Mouse (Mus musculus) liver, embryonic 15.5 days (tissue): ENCODE measurements around the gene Mrpl22. TPM values are rescaled to one million over a fixed set of nuclear protein-coding genes. Genes with fewer than 3 reads are reported as not detected.
"Not testable (repeated sequence)": the region's sequence is repeated elsewhere in the genome, so short reads cannot be mapped to it uniquely, and the experiment has no call there.

Experiments
- ATAC-seq: fragments of 200-750 bp; cut with Nextera tagmentation; 2 replicates; pipeline ENCODE4 v1.8.0; 2017; ENCODE audit warnings: moderate number of reproducible peaks, mild to moderate bottlenecking, moderate library complexity; ENCODE audit not compliant: insufficient read depth
- H3K27ac ChIP-seq: fragments of 300-500 bp; sonication (generic); replicated peaks from 2 replicates; pipeline ENCODE4 v1.5.1; 2015; ENCODE audit warnings: mild to moderate bottlenecking, inconsistent platforms
- H3K27me3 ChIP-seq: fragments of 300-500 bp; sonication (generic); 2 replicates; pipeline ENCODE4 v1.6.1; 2015; ENCODE audit warnings: mild to moderate bottlenecking, inconsistent platforms
- H3K36me3 ChIP-seq: fragments of 300-500 bp; sonication (generic); replicated peaks from 2 replicates; pipeline ENCODE4 v1.6.1; 2015; ENCODE audit warnings: moderate library complexity, mild to moderate bottlenecking, inconsistent platforms
- H3K4me1 ChIP-seq: fragments of 300-500 bp; sonication (generic); replicated peaks from 2 replicates; pipeline ENCODE4 v1.6.1; 2015; ENCODE audit warnings: inconsistent platforms
- H3K4me2 ChIP-seq: fragments of 300-500 bp; sonication (generic); 2 replicates; pipeline ENCODE4 v1.6.1; 2015; ENCODE audit warnings: moderate library complexity, mild to moderate bottlenecking, inconsistent platforms
- H3K4me3 ChIP-seq: fragments of 300-500 bp; sonication (generic); replicated peaks from 2 replicates; pipeline ENCODE4 v1.5.1; 2015; ENCODE audit warnings: mild to moderate bottlenecking, inconsistent platforms
- H3K9ac ChIP-seq: fragments of 300-500 bp; sonication (generic); 2 replicates; pipeline ENCODE4 v1.6.1; 2015; ENCODE audit warnings: moderate library complexity, mild to moderate bottlenecking, inconsistent platforms
- H3K9me3 ChIP-seq: fragments of 300-500 bp; sonication (generic); replicated peaks from 2 replicates; pipeline ENCODE4 v1.6.1; 2016; ENCODE audit warnings: inconsistent platforms
- WGBS: fragments of 180-500 bp; shearing (Covaris S2); methylation state at CpG from one replicate; pipeline ENCODE4 v1.1.7; 2015; ENCODE audit warnings: mixed read lengths; ENCODE audit not compliant: insufficient replicate concordance; 5-methylcytosine and 5-hydroxymethylcytosine counted together
- polyA plus RNA-seq: library from polyadenylated mRNA; unstranded; fragments of >200 nt; fragmentation: Nextera tagmentation; extraction: Ambion mirVana; gene quantifications from 2 replicates; pipeline ENCODE4 v1.2.1, GENCODE M21; 2015

Gene Mrpl22
- polyA plus RNA-seq, 1 experiment from 2014 or later: 90.7 TPM

DNA sequence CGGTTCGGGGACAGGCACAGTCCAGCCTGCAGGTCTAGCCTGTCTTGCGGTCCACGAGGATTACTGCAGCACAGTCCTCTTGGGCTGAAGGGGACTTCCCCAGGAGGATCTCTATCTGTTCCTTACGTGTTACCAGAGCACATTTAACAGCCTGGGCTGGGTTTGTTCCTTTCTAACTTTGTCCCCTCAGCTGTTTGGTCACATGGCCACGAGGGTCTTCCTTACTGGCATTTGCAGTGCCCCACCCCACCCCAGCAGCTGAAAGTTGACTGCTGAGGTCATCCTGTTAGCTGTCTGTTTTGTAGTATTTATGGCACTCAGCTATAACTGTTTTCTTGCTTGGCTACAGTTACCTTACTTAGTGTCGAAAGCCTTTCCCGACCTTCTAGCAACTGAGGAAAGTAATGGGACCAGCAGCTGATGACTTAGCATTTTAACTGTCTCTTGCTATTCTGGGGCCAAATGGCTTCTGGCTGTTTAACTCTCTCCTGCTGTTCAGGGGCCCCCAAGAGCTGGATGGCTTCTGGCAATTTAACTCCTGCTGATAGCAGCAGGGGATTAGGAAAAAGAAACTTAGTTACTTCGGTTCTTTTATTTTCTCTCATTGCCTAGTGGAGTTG, 39.7 kb downstream of the Mrpl22 start:
- Histone ChIP-seq H3K9me3 (no peaks in the 10 kb centered on the region), H3K4me2 (peak overlapping the region; percentile 11; the same call in 1 of the 2 replicates), H3K4me3 (no peak overlapping the region), H3K27ac (peak overlapping the region; percentile 46), H3K4me1 (peaks cover 51% of the 10 kb centered on the region), H3K36me3 (no peaks in the 10 kb centered on the region), H3K9ac (no peak overlapping the region), H3K27me3 (no peaks in the 10 kb centered on the region)
- WGBS: 18% methylated on average over 9 of the region's 9 CpGs
- ATAC-seq: no peak

- H3K4me3 ChIP-seq: no peak overlapping the region
- 0 out of 2 replicates have a peak overlapping the region, but pooled peaks have one; percentile 11 for H3K4me2 ChIP-seq
- no peaks in the 10 kb centered on the region for H3K36me3 ChIP-seq
- WGBS: 51% methylated on average over 2 of the region's 2 CpGs
- H3K27me3 ChIP-seq: no peaks in the 10 kb centered on the region
- peak overlapping the region; percentile 46 for H3K27ac ChIP-seq
- no peak overlapping the region for H3K9ac ChIP-seq
- no peaks in the 10 kb centered on the region for H3K9me3 ChIP-seq
- H3K4me1 ChIP-seq: peaks cover 55% of the 10 kb centered on the region
- no peak for ATAC-seq
Observed at GRCm38 (mm10) chr11:58211682-58212067, 40.2 kb downstream of the Mrpl22 start.

GRCm38 (mm10) chr11:58213673-58214342, 42.3 kb downstream of the Mrpl22 start:
- Histone ChIP-seq H3K9me3 (no peaks in the 10 kb centered on the region), H3K36me3 (no peaks in the 10 kb centered on the region), H3K27ac (peak overlapping the region; percentile 87; the same call in 1 of the 2 replicates), H3K27me3 (no peaks in the 10 kb centered on the region), H3K4me3 (peak overlapping the region; percentile 79), H3K9ac (peak overlapping the region; percentile 79; the same call in 1 of the 2 replicates), H3K4me1 (peaks cover 72% of the 10 kb centered on the region), H3K4me2 (peak overlapping the region; percentile 78)
- WGBS: 36% methylated on average over 7 of the region's 7 CpGs
- no peak for ATAC-seq

DNA sequence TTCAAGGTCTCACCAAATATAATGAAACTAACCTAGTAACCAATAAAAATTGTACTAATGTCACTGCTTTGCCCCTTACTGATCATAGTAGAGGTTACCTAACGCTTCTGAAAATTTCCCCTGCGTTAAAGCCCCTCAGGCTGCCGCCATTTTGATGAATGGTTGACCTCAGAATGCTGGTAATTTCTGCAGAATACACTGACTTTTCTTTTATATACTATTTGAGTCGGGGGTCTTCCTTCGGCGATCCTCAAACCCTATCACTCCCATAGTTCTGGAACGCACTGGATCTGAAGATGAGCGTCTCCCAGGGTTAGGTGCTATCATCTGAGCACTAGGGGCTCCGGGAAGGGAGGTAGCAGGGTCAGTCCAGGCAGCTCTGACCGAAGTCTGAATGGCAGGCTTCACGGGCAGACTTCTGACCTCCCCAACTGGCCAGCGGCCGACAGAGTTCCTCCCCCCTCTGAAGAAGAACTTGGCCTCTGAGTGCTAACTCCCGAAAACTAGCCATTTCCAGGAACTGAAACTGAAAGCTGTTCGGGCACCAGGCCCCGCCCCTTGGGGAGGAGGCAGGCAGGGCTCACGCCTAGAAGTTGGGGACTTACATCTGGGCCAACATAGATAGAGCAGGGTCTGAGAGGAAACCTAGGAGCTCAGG, 43.1 kb downstream of the Mrpl22 start:
- Histone ChIP-seq H3K9me3 (no peaks in the 10 kb centered on the region), H3K4me2 (peak overlapping the region; percentile 78), H3K27ac (peak overlapping the region; percentile 87), H3K27me3 (no peaks in the 10 kb centered on the region), H3K4me3 (peak overlapping the region; percentile 79), H3K9ac (peak overlapping the region; percentile 79), H3K4me1 (peaks cover 78% of the 10 kb centered on the region), H3K36me3 (0 out of 2 replicates have a peak, but pooled peaks cover 3% of the 10 kb centered on the region)
- peak; percentile 94 for ATAC-seq
- WGBS: 13% methylated on average over 17 of the region's 17 CpGs

DNA sequence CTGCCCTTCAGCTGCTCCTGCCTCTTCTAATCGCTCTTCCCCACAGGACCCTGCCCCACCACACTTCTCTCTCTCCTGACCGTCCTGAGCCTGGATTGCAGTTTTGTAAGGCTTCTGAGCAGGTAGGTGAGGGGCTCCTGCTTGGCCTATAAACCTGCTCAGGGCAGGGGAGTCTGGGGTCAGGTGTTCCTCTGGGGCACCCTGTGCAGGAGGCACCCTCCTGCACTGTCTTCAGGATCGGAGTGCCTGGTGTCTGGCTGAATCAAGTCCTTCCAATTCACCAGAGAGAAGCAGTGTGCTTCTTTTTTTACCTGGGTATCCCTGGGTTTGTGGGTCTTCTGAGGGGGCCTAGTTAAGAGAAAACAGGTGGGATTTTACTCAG, 43.6 kb downstream of the Mrpl22 start:
- H3K36me3 ChIP-seq, ATAC-seq, H3K9me3 ChIP-seq, H3K27me3 ChIP-seq: not testable (repeated sequence)
- Histone ChIP-seq H3K4me2 (peak overlapping the region; percentile 78), H3K4me1 (peaks cover 78% of the 10 kb centered on the region), H3K4me3 (peak overlapping the region; percentile 79), H3K9ac (peak overlapping the region; percentile 51; the same call in 1 of the 2 replicates), H3K27ac (peak overlapping the region; percentile 87)
- 4% methylated on average over 3 of the region's 3 CpGs for WGBS

GRCm38 (mm10) chr11:58215814-58216213, 44.4 kb downstream of the Mrpl22 start:
- Histone ChIP-seq H3K4me1 (peaks cover 70% of the 10 kb centered on the region), H3K27ac (0 out of 2 replicates have a peak overlapping the region, but pooled peaks have one; percentile 2), H3K4me2 (peak overlapping the region; percentile 78), H3K9ac (peak overlapping the region; percentile 16; the same call in 1 of the 2 replicates), H3K4me3 (peak overlapping the region; percentile 79), H3K27me3 (no peaks in the 10 kb centered on the region), H3K9me3 (no peaks in the 10 kb centered on the region), H3K36me3 (0 out of 2 replicates have a peak, but pooled peaks cover 3% of the 10 kb centered on the region)
- ATAC-seq: no peak
- 64% methylated on average over 5 of the region's 5 CpGs for WGBS

DNA sequence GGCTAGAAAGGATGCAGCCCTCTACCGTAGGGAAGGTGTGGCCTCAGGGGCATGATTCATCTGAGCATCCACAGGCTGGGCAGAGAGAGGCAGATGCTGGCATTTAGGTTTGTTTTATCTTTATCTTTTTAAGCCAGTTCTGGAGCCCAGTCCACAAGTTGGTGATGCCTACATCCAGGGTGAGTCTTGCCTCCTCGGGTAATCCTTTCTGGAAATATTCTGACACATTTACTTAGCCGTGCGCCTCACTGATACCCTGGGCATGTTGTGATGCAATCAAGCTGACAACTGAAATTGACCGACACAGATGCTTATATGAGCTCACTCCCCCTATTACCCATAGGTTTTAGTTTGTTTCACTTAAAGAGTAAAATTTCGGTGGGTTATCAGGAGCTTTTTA, 45.4 kb downstream of the Mrpl22 start:
- WGBS: 65% methylated on average over 6 of the region's 6 CpGs
- H3K4me1 ChIP-seq: peaks cover 60% of the 10 kb centered on the region
- no peak overlapping the region; the same call in 1 of the 2 replicates for H3K4me2 ChIP-seq
- ATAC-seq: no peak
- H3K4me3 ChIP-seq: no peak overlapping the region
- H3K27me3 ChIP-seq: no peaks in the 10 kb centered on the region
- H3K9ac ChIP-seq: no peak overlapping the region
- 0 out of 2 replicates have a peak, but pooled peaks cover 3% of the 10 kb centered on the region for H3K36me3 ChIP-seq
- no peaks in the 10 kb centered on the region for H3K9me3 ChIP-seq
- H3K27ac ChIP-seq: no peak overlapping the region

DNA sequence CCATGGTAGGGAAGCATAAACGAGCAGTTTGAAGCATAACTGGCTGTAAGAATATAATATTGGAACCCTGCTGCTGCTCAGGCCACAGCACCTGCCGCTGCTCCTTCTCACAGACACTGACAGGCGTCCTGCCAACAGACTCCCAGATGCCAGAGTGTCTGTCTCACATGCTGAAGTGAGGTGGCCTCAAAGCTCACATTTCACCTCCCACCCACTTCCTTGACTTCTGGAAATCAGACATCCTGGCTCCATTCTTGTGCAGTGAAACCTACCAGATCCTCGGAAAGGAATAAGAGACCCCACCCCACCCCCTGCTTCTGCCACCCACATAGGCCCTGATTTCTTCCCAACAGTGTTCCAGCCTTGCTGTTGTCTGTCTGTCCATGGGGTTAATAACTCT, 52.3 kb downstream of the Mrpl22 start:
- Histone ChIP-seq H3K9me3 (no peaks in the 10 kb centered on the region), H3K4me2 (no peak overlapping the region), H3K4me3 (no peak overlapping the region), H3K9ac (no peak overlapping the region), H3K27me3 (no peaks in the 10 kb centered on the region), H3K4me1 (peaks cover 22% of the 10 kb centered on the region), H3K27ac (peak overlapping the region; percentile 33; the same call in 1 of the 2 replicates), H3K36me3 (0 out of 2 replicates have a peak, but pooled peaks cover 3% of the 10 kb centered on the region)
- WGBS: 16% methylated on average over 4 of the region's 4 CpGs
- no peak for ATAC-seq

DNA sequence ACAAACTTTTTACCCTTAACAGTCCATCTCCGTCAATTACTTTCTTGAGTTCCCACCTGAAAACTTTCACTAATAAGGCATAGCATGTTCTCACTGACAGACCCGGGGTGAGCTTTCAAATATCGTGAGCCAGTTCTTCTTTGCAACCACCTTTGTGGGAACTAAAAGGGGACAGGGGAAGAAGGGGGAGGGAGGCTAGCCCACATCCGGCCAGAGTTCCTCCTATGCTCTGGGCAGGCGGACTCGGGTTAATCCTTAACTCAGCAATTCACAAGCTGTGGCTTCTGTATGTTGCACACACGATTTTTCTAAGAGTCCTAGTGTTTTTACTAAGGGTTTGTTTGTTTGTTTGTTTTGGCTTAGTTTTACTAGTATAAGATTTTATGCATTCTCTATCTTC, 52.9 kb downstream of the Mrpl22 start:
- 14% methylated on average over 7 of the region's 7 CpGs for WGBS
- no peak for ATAC-seq
- Histone ChIP-seq H3K4me3 (no peak overlapping the region), H3K4me2 (no peak overlapping the region), H3K9ac (no peak overlapping the region), H3K27ac (peak overlapping the region; percentile 33; the same call in 1 of the 2 replicates), H3K4me1 (peaks cover 17% of the 10 kb centered on the region), H3K9me3 (no peaks in the 10 kb centered on the region), H3K27me3 (no peaks in the 10 kb centered on the region; the same call in 1 of the 2 replicates), H3K36me3 (no peaks in the 10 kb centered on the region)

- H3K4me2 ChIP-seq, H3K36me3 ChIP-seq, H3K4me3 ChIP-seq, H3K27ac ChIP-seq, H3K9ac ChIP-seq, ATAC-seq, H3K27me3 ChIP-seq, H3K9me3 ChIP-seq: not testable (repeated sequence)
- WGBS: 43% methylated on average over 2 of the region's 2 CpGs
- peaks cover 16% of the 10 kb centered on the region for H3K4me1 ChIP-seq
Observed at GRCm38 (mm10) chr11:58224872-58225271, 53.4 kb downstream of the Mrpl22 start.

GRCm38 (mm10) chr11:58225655-58226054, 54.2 kb downstream of the Mrpl22 start:
- Histone ChIP-seq H3K27me3 (peaks cover 4% of the 10 kb centered on the region; the same call in 1 of the 2 replicates), H3K27ac (no peak overlapping the region)
- peak; percentile 31; the same call in 1 of the 2 replicates for ATAC-seq

More at GRCm38 (mm10) chr11:58225655-58226054, 54.2 kb downstream of the Mrpl22 start:
- peaks cover 16% of the 10 kb centered on the region for H3K4me1 ChIP-seq
- H3K9me3 ChIP-seq: no peaks in the 10 kb centered on the region
- peak overlapping the region; percentile 23; the same call in 1 of the 2 replicates for H3K4me2 ChIP-seq
- H3K9ac ChIP-seq: no peak overlapping the region
- no peak overlapping the region for H3K4me3 ChIP-seq
- WGBS: 11% methylated on average over 5 of the region's 5 CpGs
- H3K36me3 ChIP-seq: no peaks in the 10 kb centered on the region
